Mouse (Mus musculus): ENCODE results near the gene B3gnt3. TPM values are rescaled to one million over a fixed set of nuclear protein-coding genes. Genes with fewer than 3 reads are reported as not detected.
"Not testable (repeated sequence)": the region's sequence is repeated elsewhere in the genome, so short reads cannot be mapped to it uniquely, and the experiment has no call there.

B3gnt3 gene
- polyA plus RNA-seq, 1 experiment: 5.5 TPM

DNA sequence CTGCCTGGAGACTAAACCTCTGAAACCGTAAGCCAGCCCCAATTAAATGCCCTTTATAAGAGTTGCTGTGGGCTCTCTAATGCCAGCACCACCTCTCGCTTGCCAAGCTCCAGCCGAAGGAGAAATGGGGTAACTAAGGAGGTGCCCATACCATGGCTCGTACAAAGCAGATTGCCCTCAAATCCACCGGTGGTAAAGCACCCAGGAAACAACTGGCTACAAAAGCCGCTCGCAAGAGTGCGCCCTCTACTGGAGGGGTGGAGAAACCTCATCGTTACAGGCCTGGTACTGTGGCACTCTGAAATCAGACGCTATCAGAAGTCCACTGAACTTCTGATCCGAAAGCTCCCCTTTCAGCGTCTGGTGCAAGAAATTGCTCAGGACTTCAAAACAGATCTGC, 6.1 kb downstream of the B3gnt3 start:
- 64% methylated on average over 12 of the region's 12 CpGs for WGBS

DNA sequence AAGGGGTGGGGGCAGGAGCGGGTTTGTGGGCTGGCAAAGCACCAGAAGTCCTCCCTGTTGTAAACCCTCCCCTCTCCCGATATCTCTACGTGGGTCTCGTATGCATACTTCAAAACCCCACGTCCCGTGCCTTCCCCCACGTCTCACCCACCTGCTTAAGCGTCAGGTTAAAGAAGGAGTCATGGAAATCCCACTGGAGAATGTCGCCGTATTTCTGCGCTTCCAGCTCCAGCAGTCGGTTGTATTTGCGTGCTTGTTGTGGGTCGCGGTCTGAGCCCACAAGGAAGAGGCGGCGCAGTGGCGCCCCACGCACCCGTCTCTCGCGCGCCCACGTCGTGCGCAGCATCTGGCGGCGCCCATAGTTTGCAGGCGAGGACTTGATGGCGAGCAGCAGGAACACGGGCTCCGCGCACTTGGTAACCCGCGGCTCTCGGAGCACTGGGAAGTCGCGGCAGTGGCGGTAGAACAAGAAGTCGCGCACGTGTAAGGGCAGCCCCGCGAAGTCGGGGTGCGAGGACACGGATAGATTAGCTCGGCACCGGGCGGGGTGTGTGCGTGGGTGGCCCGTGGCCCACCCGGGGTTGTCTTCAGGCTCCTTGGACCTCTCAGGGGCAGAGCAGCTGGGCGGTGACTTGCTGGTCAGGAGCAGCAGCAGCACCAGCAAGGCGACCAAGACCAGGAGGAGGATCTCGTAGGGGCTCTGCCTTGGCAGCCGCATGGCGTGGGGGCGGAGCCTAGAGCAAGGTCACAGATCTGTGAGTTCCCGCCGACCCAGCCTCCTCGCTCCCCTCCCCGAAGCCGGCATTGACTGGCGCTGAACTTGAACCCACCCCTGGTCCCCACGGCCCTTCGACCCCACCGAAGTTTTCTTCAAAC, 8.2 kb downstream of the B3gnt3 start:
- no peaks in the 10 kb centered on the region for H3K36me3 ChIP-seq (ENCODE audit: control insufficient read depth, insufficient read depth, low read length)
- no peaks in the 10 kb centered on the region for H3K4me1 ChIP-seq (ENCODE audit: control insufficient read depth, insufficient read depth, low read length)
- no peak overlapping the region for H3K4me3 ChIP-seq (ENCODE audit: insufficient read depth, low read depth, low read length)
- H3K27ac ChIP-seq (ENCODE audit: insufficient read depth, low read depth, low read length): no peak overlapping the region
- no peaks in the 10 kb centered on the region for H3K27me3 ChIP-seq (replicated peaks; ENCODE audit: control insufficient read depth, insufficient read depth, low read length)
- 19% methylated on average over 68 of the region's 68 CpGs for WGBS
- no peak for TF ChIP-seq CTCF (conservative IDR thresholded peaks at IDR 0.05; ENCODE audit: insufficient read depth, insufficient read length, low read depth, low read length)
- TF ChIP-seq POLR2A (IDR thresholded peaks at IDR 0.05; ENCODE audit: low read depth, low read length): no peak
- no peak for DNase-seq

More for the DNA sequence above, 6.1 kb downstream of the B3gnt3 start:
- H3K4me3 ChIP-seq (ENCODE audit: insufficient read depth, low read depth, low read length); H3K27ac ChIP-seq (ENCODE audit: insufficient read depth, low read depth, low read length); H3K36me3 ChIP-seq (ENCODE audit: control insufficient read depth, insufficient read depth, low read length); DNase-seq; H3K4me1 ChIP-seq (ENCODE audit: control insufficient read depth, insufficient read depth, low read length); H3K27me3 ChIP-seq (replicated peaks; ENCODE audit: control insufficient read depth, insufficient read depth, low read length): not testable (repeated sequence)
- 0 out of 2 replicates have a peak, but pooled peaks have one; percentile 22 for TF ChIP-seq CTCF (conservative IDR thresholded peaks at IDR 0.05; ENCODE audit: insufficient read depth, insufficient read length, low read depth, low read length)

DNA sequence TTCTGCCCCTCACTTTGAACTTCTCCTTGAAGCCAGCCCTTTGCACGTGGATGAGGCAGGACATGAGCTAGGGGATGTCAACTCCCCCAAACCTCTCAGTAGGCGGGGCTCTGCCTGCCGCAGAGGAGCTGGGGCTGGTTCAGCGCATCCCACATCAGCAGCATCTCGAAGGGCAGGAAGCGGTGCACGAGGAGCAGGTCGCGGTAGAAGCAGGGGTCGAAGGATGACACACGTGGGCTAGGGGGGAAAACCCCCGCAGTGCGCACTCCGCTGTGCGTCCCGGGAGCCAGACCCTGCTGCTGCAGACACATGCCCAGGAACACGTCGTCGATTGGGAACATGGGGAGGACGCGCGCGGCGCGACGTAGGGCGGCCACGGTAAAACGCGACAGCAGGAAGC, 9.1 kb downstream of the B3gnt3 start:
- H3K4me3 ChIP-seq (ENCODE audit: insufficient read depth, low read depth, low read length): no peak overlapping the region
- TF ChIP-seq POLR2A (IDR thresholded peaks at IDR 0.05; ENCODE audit: low read depth, low read length) (no peak), CTCF (conservative IDR thresholded peaks at IDR 0.05; ENCODE audit: insufficient read depth, insufficient read length, low read depth, low read length) (no peak)
- H3K36me3 ChIP-seq (ENCODE audit: control insufficient read depth, insufficient read depth, low read length): no peaks in the 10 kb centered on the region
- WGBS: 18% methylated on average over 30 of the region's 30 CpGs
- DNase-seq: no peak
- H3K27me3 ChIP-seq (replicated peaks; ENCODE audit: control insufficient read depth, insufficient read depth, low read length): no peaks in the 10 kb centered on the region
- no peak overlapping the region for H3K27ac ChIP-seq (ENCODE audit: insufficient read depth, low read depth, low read length)
- H3K4me1 ChIP-seq (ENCODE audit: control insufficient read depth, insufficient read depth, low read length): no peaks in the 10 kb centered on the region

- Histone ChIP-seq H3K27ac (ENCODE audit: insufficient read depth, low read depth, low read length) (no peak within 1 kb of the TSS), H3K36me3 (ENCODE audit: control insufficient read depth, insufficient read depth, low read length) (no peaks in the 10 kb centered on the region), H3K4me1 (ENCODE audit: control insufficient read depth, insufficient read depth, low read length) (no peaks in the 10 kb centered on the region), H3K27me3 (replicated peaks; ENCODE audit: control insufficient read depth, insufficient read depth, low read length) (no peaks in the 10 kb centered on the region), H3K4me3 (ENCODE audit: insufficient read depth, low read depth, low read length) (no peak within 1 kb of the TSS)
- no peak for DNase-seq
- 19% methylated on average over 33 of the region's 33 CpGs for WGBS
- no peak for TF ChIP-seq POLR2A (IDR thresholded peaks at IDR 0.05; ENCODE audit: low read depth, low read length)
- no peak for TF ChIP-seq CTCF (conservative IDR thresholded peaks at IDR 0.05; ENCODE audit: insufficient read depth, insufficient read length, low read depth, low read length)
Measured at GRCm38 (mm10) chr8:71689028-71689427, 12.6 kb downstream of the B3gnt3 start, which contains the start of gene Insl3. Gene Insl3, plus strand, starts transcription at chr8:71689214.

- Histone ChIP-seq H3K4me3 (ENCODE audit: insufficient read depth, low read depth, low read length) (no peak overlapping the region), H3K27ac (ENCODE audit: insufficient read depth, low read depth, low read length) (no peak overlapping the region), H3K36me3 (ENCODE audit: control insufficient read depth, insufficient read depth, low read length) (no peaks in the 10 kb centered on the region), H3K27me3 (replicated peaks; ENCODE audit: control insufficient read depth, insufficient read depth, low read length) (no peaks in the 10 kb centered on the region), H3K4me1 (ENCODE audit: control insufficient read depth, insufficient read depth, low read length) (no peaks in the 10 kb centered on the region)
- no peak for TF ChIP-seq CTCF (conservative IDR thresholded peaks at IDR 0.05; ENCODE audit: insufficient read depth, insufficient read length, low read depth, low read length)
- TF ChIP-seq POLR2A (IDR thresholded peaks at IDR 0.05; ENCODE audit: low read depth, low read length): no peak
- no peak for DNase-seq
- WGBS: 25% methylated on average over 8 of the region's 8 CpGs
Measured at GRCm38 (mm10) chr8:71687616-71688015, 14.0 kb downstream of the B3gnt3 start.

DNA sequence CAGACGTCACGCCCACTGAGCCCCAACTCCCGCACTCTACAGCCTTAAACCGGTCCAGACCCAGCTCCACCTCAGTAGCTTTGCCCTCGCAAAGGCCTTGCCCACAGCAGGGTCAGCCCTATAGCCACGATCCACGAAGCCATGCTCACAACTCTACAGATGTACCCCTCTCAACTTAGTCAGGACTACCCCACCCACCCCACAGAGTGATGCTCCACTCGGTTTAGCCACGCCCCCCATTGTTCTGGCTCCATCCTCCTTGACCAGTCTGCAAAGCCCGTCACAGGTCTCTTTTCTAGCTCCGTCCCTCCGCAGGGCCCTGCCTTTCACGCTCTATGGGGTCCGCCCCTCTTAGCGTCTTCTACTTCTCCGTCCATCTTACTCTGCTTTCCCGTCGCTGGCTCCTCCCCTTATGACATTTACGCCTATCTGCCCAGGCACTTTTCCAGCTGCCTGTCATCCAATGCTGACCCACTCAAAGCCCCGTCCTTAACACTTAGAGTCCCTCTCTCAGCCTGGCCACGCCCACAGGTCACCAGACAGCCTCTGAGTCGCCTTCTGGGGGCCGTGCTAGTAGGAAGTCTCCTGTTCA, 15.3 kb downstream of the B3gnt3 start:
- Histone ChIP-seq H3K36me3 (ENCODE audit: control insufficient read depth, insufficient read depth, low read length) (no peaks in the 10 kb centered on the region), H3K4me3 (ENCODE audit: insufficient read depth, low read depth, low read length) (no peak overlapping the region), H3K4me1 (ENCODE audit: control insufficient read depth, insufficient read depth, low read length) (no peaks in the 10 kb centered on the region), H3K27ac (ENCODE audit: insufficient read depth, low read depth, low read length) (no peak overlapping the region), H3K27me3 (replicated peaks; ENCODE audit: control insufficient read depth, insufficient read depth, low read length) (no peaks in the 10 kb centered on the region)
- DNase-seq: no peak
- 17% methylated on average over 23 of the region's 23 CpGs for WGBS
- TF ChIP-seq CTCF (conservative IDR thresholded peaks at IDR 0.05; ENCODE audit: insufficient read depth, insufficient read length, low read depth, low read length): no peak
- no peak for TF ChIP-seq POLR2A (IDR thresholded peaks at IDR 0.05; ENCODE audit: low read depth, low read length)

GRCm38 (mm10) chr8:71685573-71685972, 16.0 kb downstream of the B3gnt3 start:
- Histone ChIP-seq H3K27me3 (replicated peaks; ENCODE audit: control insufficient read depth, insufficient read depth, low read length) (no peaks in the 10 kb centered on the region), H3K4me1 (ENCODE audit: control insufficient read depth, insufficient read depth, low read length) (no peaks in the 10 kb centered on the region), H3K27ac (ENCODE audit: insufficient read depth, low read depth, low read length) (no peak overlapping the region), H3K36me3 (ENCODE audit: control insufficient read depth, insufficient read depth, low read length) (no peaks in the 10 kb centered on the region), H3K4me3 (ENCODE audit: insufficient read depth, low read depth, low read length) (no peak overlapping the region)
- 25% methylated on average over 29 of the region's 29 CpGs for WGBS
- no peak for TF ChIP-seq CTCF (conservative IDR thresholded peaks at IDR 0.05; ENCODE audit: insufficient read depth, insufficient read length, low read depth, low read length)
- TF ChIP-seq POLR2A (IDR thresholded peaks at IDR 0.05; ENCODE audit: low read depth, low read length): no peak
- no peak for DNase-seq
